In genomic region chr10:5236926-5237325, GRCm38 (mm10) we compare ENCODE assay signal across 19 mouse cellular contexts.
"Had no signal": no experiment of that assay in that cellular context is flagged by ENCODE, and none has a peak within 500 bp of the region (broad histone marks: within the 10 kb centered on the region; RNA-seq: fewer than 3 reads in every experiment).

No protein-coding gene starts in this region.

- H3K27me3 ChIP-seq: midbrain, embryonic 12.5 days; neural tube, embryonic 13.5 days; neural tube, embryonic 15.5 days had no signal

- H3K27ac ChIP-seq: midbrain, embryonic 10.5 days; midbrain, embryonic 12.5 days; neural tube, embryonic 13.5 days; neural tube, embryonic 15.5 days had no signal

- H3K9ac ChIP-seq: lung, embryonic 14.5 days; midbrain, embryonic 12.5 days; neural tube, embryonic 13.5 days; neural tube, embryonic 15.5 days had no signal

- H3K4me2 ChIP-seq: lung, embryonic 14.5 days; midbrain, embryonic 12.5 days; neural tube, embryonic 13.5 days; neural tube, embryonic 15.5 days had no signal

- H3K36me3 ChIP-seq: midbrain, embryonic 10.5 days; midbrain, embryonic 12.5 days; neural tube, embryonic 13.5 days had no signal

- H3K4me1 ChIP-seq: midbrain, embryonic 10.5 days; midbrain, embryonic 12.5 days; neural tube, embryonic 13.5 days; neural tube, embryonic 15.5 days had no signal

- DNase-seq: lung, adult 18-20 months; lung, embryonic 14.5 days; lung, postnatal 10 days; lung, postnatal 4 days; midbrain, embryonic 14.5 days; retina, postnatal 1 day; right cerebral cortex, adult 18-20 months; right cerebral cortex, postnatal 25 days; right cerebral cortex, postnatal 4 days; spleen, adult 18-20 months; thymus, adult 2 months; thymus, postnatal 25 days; thymus, postnatal 4 days had no signal

- H3K4me3 ChIP-seq: midbrain, embryonic 10.5 days; midbrain, embryonic 12.5 days; myocyte; neural tube, embryonic 13.5 days; neural tube, embryonic 15.5 days had no signal

- H3K9me3 ChIP-seq: midbrain, embryonic 10.5 days; midbrain, embryonic 12.5 days; neural tube, embryonic 13.5 days; neural tube, embryonic 15.5 days had no signal

- ATAC-seq: midbrain, embryonic 16.5 days had no signal
